Mouse (Mus musculus) yolk sac, embryonic 10.5 days (tissue): Measurements from ENCODE around the gene Ctsa.

Source experiments
- DNase-seq: peaks from one replicate; pipeline ENCODE4 v3.0.0-alpha.2; 2017; ENCODE audit warnings: low spot score

Gene Ctsa

DNA sequence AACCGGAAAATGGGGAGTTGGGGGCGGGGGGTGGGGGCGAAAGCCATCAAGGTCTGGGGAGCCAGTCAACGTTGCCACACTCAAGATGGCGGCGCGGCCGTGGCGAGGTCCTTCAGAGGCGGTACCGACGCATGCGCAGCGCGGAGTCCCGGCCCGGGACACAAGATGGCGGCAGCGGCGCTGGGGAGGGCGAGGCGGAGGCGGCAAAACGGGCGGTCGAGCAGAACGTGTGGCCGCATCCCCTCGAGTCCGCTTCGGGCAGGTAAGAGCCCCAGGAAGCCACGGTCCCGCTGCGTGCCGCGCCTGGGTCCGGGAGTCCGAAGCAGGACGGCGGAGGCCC is 46.5 kb downstream of the Ctsa start, which contains the start of gene Pcif1:
Gene Pcif1, plus strand, starts transcription at position 77 of the 340 bp plus-strand sequence.
- DNase-seq: peak; percentile 90

DNA sequence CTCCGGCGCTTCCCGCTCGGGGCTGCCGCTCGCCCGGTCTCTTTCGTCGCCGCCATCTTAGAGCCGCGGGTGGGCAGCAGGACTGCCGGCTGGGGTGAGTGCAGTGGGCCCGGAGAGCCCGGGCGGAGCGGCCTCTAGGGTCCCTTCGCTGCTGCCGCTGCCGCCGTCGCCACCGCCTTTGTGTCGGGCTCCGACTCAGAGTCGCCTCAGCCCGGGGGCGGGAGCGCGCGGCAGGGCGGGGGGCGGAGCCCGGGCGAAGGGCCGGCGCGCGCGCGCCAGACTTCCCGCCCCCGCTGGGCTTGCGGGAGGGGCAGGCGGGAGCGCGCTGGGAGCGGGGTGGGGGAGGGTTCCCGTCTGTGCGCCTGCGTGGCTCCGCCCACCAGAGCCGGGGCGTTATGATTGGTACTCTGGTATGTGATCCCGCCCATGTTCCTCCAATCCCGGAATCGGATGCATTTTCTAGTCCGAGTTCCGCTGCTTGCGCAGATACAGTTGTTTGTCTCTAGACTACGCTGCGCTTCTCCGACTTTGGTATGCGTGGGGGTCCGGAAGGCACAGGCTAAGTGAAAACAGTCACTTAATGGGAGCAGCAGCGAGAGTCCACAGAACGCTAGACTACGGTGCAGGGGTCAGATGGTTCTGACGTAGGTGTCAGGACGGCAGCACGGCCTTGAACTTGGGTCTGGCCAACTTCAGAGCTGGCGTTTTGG is 47.0 kb downstream of the Ctsa start:
- DNase-seq: peak; percentile 97

DNA sequence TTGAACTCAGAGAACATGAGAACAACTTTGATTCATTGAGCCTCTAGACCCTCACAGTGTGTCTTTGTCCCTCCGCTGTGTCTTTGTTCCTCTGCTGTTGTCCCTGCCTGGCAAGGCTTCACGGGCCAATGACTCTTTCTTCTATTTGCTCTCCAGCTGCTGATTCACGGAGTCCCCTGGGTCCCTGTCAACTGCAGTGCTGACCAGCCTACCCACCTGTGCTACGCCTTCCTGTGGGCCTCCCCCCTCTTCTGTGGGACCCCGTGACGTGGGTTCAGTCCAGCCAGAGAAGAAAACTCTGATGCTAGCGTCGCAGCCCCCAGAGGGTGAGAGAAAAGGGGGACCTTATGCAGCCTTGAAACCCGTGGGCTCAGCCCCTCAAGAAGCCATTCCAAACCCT is 49.9 kb downstream of the Ctsa start:
- DNase-seq: no peak

DNA sequence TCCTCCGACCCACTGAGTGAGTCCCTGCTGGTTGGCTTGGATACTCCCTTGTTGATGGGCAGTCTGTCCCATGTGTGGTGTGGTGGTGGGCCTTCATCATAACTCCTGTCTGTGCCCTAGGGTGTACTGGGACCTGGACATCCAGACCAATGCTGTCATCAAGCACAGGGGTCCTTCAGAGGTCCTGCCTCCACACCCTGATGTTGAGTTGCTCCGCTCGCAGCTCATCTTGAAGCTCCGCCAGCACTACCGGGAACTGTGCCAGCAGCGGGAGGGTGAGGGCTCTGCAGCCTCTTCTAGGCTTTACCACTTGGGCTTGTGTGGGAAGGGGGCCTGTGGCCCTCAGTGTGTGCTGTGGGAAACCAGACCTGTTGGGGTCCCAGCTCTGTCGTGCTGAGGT is 53.1 kb downstream of the Ctsa start:
- no peak for DNase-seq

DNA sequence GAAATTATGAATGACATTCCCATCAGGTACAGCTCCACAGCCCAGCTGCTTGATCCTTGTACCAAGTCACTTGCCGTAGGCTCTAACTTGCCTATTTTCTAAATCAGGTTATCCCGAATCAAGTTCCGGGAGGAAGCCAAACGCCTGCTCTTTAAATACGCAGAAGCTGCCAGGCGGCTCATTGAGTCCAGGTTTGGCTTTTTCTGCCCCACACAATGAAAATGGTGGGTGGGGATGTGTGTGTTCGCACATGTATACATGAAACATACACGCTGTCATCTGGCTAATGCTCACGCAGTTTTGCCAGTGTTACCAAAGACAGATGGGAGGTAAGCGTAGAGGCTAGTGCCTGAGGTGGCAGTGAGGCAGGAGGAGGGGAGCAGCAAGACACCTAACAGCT is 53.9 kb downstream of the Ctsa start:
- no peak for DNase-seq

DNA sequence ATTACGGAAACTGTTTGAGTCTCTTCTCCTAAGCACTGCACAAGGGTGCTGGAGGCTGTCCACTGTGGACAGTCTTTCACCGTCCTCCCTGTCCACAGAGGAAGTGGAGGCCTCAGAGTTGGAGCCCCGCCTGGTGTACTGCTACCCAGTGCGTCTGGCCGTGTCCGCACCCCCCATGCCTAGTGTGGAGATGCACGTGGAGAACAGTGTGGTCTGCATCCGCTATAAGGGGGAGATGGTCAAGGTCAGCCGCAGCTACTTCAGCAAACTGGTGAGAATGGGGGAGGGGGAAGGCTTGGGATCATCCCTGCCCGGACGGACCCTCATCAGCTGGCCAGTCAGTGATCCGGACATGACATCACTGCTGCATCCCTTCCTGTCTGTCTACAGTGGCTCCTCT is 56.3 kb downstream of the Ctsa start:
- DNase-seq: no peak

DNA sequence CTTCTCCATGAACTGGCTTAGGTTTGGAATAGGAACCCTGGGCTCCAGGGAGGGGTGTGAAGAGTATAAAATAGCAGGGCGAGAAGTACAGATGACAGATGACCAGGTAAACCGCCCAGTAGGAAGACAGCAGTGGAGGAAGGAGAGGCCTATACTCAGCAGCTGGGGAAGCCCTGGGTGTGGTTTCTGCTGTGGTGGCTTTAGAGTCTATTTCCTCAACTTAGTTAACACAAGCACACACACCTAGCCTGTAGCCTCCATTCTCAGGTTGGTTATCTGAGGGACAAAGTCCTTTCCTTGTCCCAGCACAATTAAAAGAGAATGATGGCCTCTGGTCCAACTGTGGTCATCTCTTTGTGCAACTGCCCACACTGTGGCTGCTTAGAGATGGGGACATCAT is 57.3 kb downstream of the Ctsa start:
- no peak for DNase-seq
